Mouse (Mus musculus) G1E (cell line): ENCODE results near the gene Timm13. TPM values are rescaled to one million over a fixed set of nuclear protein-coding genes. Genes with fewer than 3 reads are reported as not detected.

ENCODE experiments used
- ATAC-seq: 2 replicates; pipeline ENCODE4 v1.8.0; 2016; ENCODE audit warnings: mild to moderate bottlenecking; ENCODE audit not compliant: insufficient number of reproducible peaks, poor library complexity, low FRiP score, severe bottlenecking; ENCODE audit errors: extremely low read depth
- DNase-seq: peaks from one replicate; pipeline ENCODE4 v3.0.0; 2012; ENCODE audit warnings: low spot score
- H3K27me3 ChIP-seq: 2 replicates; pipeline ENCODE4 v1.6.1; 2012; ENCODE audit warnings: mild to moderate bottlenecking, low read length, inconsistent platforms; ENCODE audit not compliant: insufficient read depth
- H3K36me3 ChIP-seq: replicated peaks from 2 replicates; pipeline ENCODE3; 2012; ENCODE audit warnings: mild to moderate bottlenecking, inconsistent platforms
- H3K4me1 ChIP-seq: 2 replicates; pipeline ENCODE4 v1.6.1; 2012; ENCODE audit warnings: low read depth, low read length, inconsistent platforms, mixed read lengths; ENCODE audit not compliant: insufficient read depth
- H3K4me3 ChIP-seq: 2 replicates; pipeline ENCODE4 v1.5.1; 2012; ENCODE audit warnings: low read depth, mild to moderate bottlenecking, inconsistent platforms, low read length, moderate library complexity, mixed read lengths
- H3K9me3 ChIP-seq: replicated peaks from 2 replicates; pipeline ENCODE4 v1.6.1; 2012; ENCODE audit warnings: inconsistent platforms
- CTCF ChIP-seq: IDR thresholded peaks from 2 replicates; pipeline ENCODE4 v1.5.1; 2012; ENCODE audit warnings: low read depth, low read length, inconsistent platforms, mixed read lengths
- GATA1 ChIP-seq: IDR thresholded peaks from 2 replicates; pipeline ENCODE4 v1.6.1; 2012; ENCODE audit warnings: borderline replicate concordance, low read length, inconsistent platforms, mixed read lengths
- GATA2 ChIP-seq: IDR thresholded peaks from 2 replicates; pipeline ENCODE4 v1.6.1; 2012; ENCODE audit warnings: low read depth, low read length, inconsistent platforms, borderline replicate concordance
- POLR2AphosphoS5 ChIP-seq: IDR thresholded peaks from 2 replicates; pipeline ENCODE4 v1.6.1; 2012; ENCODE audit warnings: low read depth, low read length, inconsistent platforms; ENCODE audit not compliant: insufficient replicate concordance
- TAL1 ChIP-seq: conservative IDR thresholded peaks from 2 replicates; pipeline ENCODE4 v1.6.1; 2012; ENCODE audit warnings: low read depth, low read length, inconsistent platforms, mixed read lengths
- polyA plus RNA-seq: library from polyadenylated mRNA; stranded (reverse); fragments of >175 nt; gene quantifications from 2 replicates; pipeline ENCODE4 v1.2.3, GENCODE M21; 2012
- total RNA-seq, 2 experiments: library from RNA; stranded (forward) in 1 of 2; stranded (reverse) in 1 of 2; fragments of 200-1000 nt in 1 of 2; fragments of >200 nt in 1 of 2; fragmentation: Nextera tagmentation in 1 of 2; gene quantifications; 2 replicates each; pipeline ENCODE4 v1.2.3; 2014 to 2017

Timm13 gene
- total and polyA plus RNA-seq, 3 experiments = 51.2 to 295 (median 70.4) TPM

GRCm38 (mm10) chr10:80911891-80912290 is 11.1 kb upstream of the Timm13 start:
- Histone ChIP-seq H3K9me3 (no peaks in the 10 kb centered on the region), H3K4me3 (no peak overlapping the region), H3K27me3 (peaks cover 74% of the 10 kb centered on the region), H3K4me1 (peaks cover 14% of the 10 kb centered on the region), H3K36me3 (no peaks in the 10 kb centered on the region)
- TF ChIP-seq TAL1 = no peak
- no peak for TF ChIP-seq GATA2
- TF ChIP-seq POLR2AphosphoS5 = no peak
- no peak for TF ChIP-seq CTCF
- TF ChIP-seq GATA1 = no peak
- DNase-seq = no peak
- ATAC-seq = no peak

GRCm38 (mm10) chr10:80911354-80911753 is 10.6 kb upstream of the Timm13 start:
- DNase-seq = no peak
- peaks cover 69% of the 10 kb centered on the region for H3K27me3 ChIP-seq
- H3K4me3 ChIP-seq = no peak overlapping the region
- TF ChIP-seq GATA2 = no peak
- TF ChIP-seq POLR2AphosphoS5 = no peak
- no peak for TF ChIP-seq CTCF
- TF ChIP-seq TAL1 = no peak
- TF ChIP-seq GATA1 = no peak
- H3K9me3 ChIP-seq = no peaks in the 10 kb centered on the region
- peaks cover 14% of the 10 kb centered on the region for H3K4me1 ChIP-seq
- no peak for ATAC-seq
- no peaks in the 10 kb centered on the region for H3K36me3 ChIP-seq

- DNase-seq (no peak), ATAC-seq (no peak)
- H3K4me1 ChIP-seq = peaks cover 7% of the 10 kb centered on the region
- H3K4me3 ChIP-seq = no peak overlapping the region
- TF ChIP-seq GATA2 = no peak
- no peak for TF ChIP-seq TAL1
- no peak for TF ChIP-seq GATA1
- no peak for TF ChIP-seq POLR2AphosphoS5
- no peak for TF ChIP-seq CTCF
- peaks cover 73% of the 10 kb centered on the region for H3K27me3 ChIP-seq
- H3K9me3 ChIP-seq = no peaks in the 10 kb centered on the region
- H3K36me3 ChIP-seq = no peaks in the 10 kb centered on the region
Measured at GRCm38 (mm10) chr10:80909375-80910162, 8.8 kb upstream of the Timm13 start.

GRCm38 (mm10) chr10:80904709-80905108 is 3.9 kb upstream of the Timm13 start:
- DNase-seq (no peak), ATAC-seq (no peak)
- TF ChIP-seq CTCF (no peak), TAL1 (no peak), GATA1 (no peak), GATA2 (no peak), POLR2AphosphoS5 (no peak)
- Histone ChIP-seq H3K27me3 (peaks cover 49% of the 10 kb centered on the region), H3K4me1 (peaks cover 21% of the 10 kb centered on the region), H3K4me3 (no peak overlapping the region), H3K9me3 (no peaks in the 10 kb centered on the region), H3K36me3 (peaks cover 4% of the 10 kb centered on the region)

GRCm38 (mm10) chr10:80904004-80904693 is 3.4 kb upstream of the Timm13 start:
- Histone ChIP-seq H3K4me3 (no peak overlapping the region), H3K36me3 (peaks cover 10% of the 10 kb centered on the region), H3K9me3 (no peaks in the 10 kb centered on the region), H3K4me1 (peaks cover 27% of the 10 kb centered on the region), H3K27me3 (peaks cover 44% of the 10 kb centered on the region)
- DNase-seq (no peak), ATAC-seq (no peak)
- TF ChIP-seq POLR2AphosphoS5 (no peak), GATA2 (no peak), TAL1 (no peak), CTCF (no peak), GATA1 (no peak)

GRCm38 (mm10) chr10:80903282-80903681 is 2.5 kb upstream of the Timm13 start:
- Histone ChIP-seq H3K4me3 (no peak overlapping the region), H3K27me3 (peaks cover 36% of the 10 kb centered on the region; the same call in 1 of the 2 replicates), H3K36me3 (peaks cover 18% of the 10 kb centered on the region), H3K4me1 (peaks cover 35% of the 10 kb centered on the region), H3K9me3 (no peaks in the 10 kb centered on the region)
- DNase-seq = no peak
- ATAC-seq = no peak
- TF ChIP-seq POLR2AphosphoS5 (no peak), GATA1 (no peak), GATA2 (no peak), CTCF (no peak), TAL1 (no peak)
